In the genomic region with DNA sequence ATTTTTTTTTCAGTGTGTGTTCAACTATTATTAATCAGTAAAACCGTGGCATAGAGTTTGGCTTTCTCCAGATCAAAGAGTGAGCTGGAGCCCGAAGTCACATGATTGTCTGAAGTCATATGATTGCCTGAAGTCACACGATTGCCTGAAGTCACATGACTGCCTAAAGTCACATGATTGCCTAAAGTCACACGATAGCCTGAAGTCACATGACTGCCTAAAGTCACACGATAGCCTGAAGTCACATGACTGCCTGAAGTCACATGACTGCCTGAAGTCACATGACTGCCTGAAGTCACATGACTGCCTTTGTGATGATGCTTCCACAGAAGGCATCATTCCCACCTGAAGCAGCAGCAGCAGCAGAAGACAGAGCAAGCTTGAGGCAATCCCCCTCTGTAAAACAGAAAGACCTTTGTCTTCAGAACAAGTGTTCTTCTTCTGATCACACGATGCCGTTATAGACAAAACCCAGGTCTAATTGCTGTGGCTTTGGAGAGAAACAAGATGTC, we compare ENCODE assay signal across 13 mouse cellular contexts.
"Had no signal": no experiment of that assay in that cellular context is flagged by ENCODE, and none has a peak within 500 bp of the region (broad histone marks: within the 10 kb centered on the region; RNA-seq: fewer than 3 reads in every experiment).

No protein-coding gene starts in this region.

- DNase-seq: kidney, adult 11 months; kidney, adult 9 months; kidney, postnatal 36 days; liver, embryonic 13.5 days; lung, adult 18-20 months; lung, postnatal 36 days; right cerebral cortex, postnatal 25 days; thymus, adult 2 months; thymus, postnatal 25 days had no signal

- H3K27ac ChIP-seq: kidney, postnatal 0 days; limb, embryonic 13.5 days; liver, embryonic 13.5 days; midbrain, embryonic 13.5 days; stomach, postnatal 0 days had no signal

- H3K36me3 ChIP-seq: liver, embryonic 13.5 days had no signal

- H3K9ac ChIP-seq: limb, embryonic 13.5 days; liver, embryonic 13.5 days; midbrain, embryonic 13.5 days had no signal

- H3K9me3 ChIP-seq: liver, embryonic 13.5 days had no signal

- H3K27me3 ChIP-seq: limb, embryonic 13.5 days; liver, embryonic 13.5 days; midbrain, embryonic 13.5 days had no signal

- H3K4me1 ChIP-seq: limb, embryonic 13.5 days; liver, embryonic 13.5 days had no signal

- H3K4me2 ChIP-seq: limb, embryonic 13.5 days; liver, embryonic 13.5 days; midbrain, embryonic 13.5 days had no signal

- H3K4me3 ChIP-seq: limb, embryonic 13.5 days; liver, embryonic 13.5 days; midbrain, embryonic 13.5 days had no signal
